Mouse (Mus musculus): Measurements from ENCODE around the gene Olfml1. TPM values are rescaled to one million over a fixed set of nuclear protein-coding genes. Genes with fewer than 3 reads are reported as not detected.

Gene Olfml1
- polyA plus RNA-seq, 1 experiment from 2014 or later: 19.6 TPM

DNA sequence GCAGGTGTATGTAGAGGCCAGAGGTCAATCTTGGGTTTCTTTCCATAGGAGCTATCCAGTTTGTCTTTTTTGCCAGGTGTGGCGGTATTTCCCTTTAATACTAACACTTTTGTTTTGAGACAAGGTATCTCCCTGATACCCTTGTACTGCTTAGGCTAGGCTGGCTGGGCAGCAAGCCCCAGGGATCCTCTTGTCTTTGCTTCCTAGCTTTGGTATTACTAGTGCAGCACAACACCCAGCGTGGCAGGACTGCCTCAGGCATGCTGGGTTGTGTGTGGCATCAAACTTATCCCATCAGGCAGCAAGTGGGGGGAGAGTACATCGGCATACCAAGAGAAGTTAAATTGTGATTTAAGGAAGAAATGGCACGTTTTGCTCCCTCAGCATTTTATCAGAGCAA lies 35.3 kb downstream of the Olfml1 start:
- Histone ChIP-seq H3K9ac (ENCODE audit: low read length) (no peak overlapping the region), H3K36me3 (ENCODE audit: control insufficient read depth, insufficient read depth, low read length) (no peaks in the 10 kb centered on the region), H3K27ac (ENCODE audit: low read length) (no peak overlapping the region), H3K4me3 (replicated peaks; ENCODE audit: low read length) (no peak overlapping the region), H3K9me3 (replicated peaks; ENCODE audit: control insufficient read depth, low read length) (no peaks in the 10 kb centered on the region), H3K4me1 (ENCODE audit: control insufficient read depth, insufficient read depth, low read length) (no peaks in the 10 kb centered on the region), H3K4me2 (ENCODE audit: low read depth, low read length) (no peak overlapping the region), H3K27me3 (ENCODE audit: control insufficient read depth, insufficient read depth, low read length) (no peaks in the 10 kb centered on the region)
- 73% methylated on average over 4 of the region's 4 CpGs for WGBS
- no peak for ATAC-seq (ENCODE audit: insufficient read depth, low FRiP score)

DNA sequence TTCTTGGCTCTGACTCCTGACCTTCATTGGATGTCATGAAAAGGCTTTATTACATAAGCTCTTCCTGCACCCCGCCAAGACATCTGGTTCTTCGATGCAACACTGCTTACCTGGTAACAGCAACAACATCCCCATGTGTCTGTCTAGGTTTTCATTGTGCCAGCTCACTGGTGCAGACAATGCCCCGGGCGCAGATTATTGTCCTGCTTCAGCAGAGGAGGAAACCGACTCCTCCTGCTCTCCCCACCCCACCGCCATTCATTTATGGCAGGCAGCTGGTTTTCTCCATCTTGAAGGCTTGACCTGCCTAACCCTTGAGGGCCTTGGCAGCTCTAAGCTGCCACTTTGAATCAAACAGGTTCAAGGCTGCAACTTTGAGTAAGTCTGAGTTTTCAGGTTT lies 35.7 kb downstream of the Olfml1 start:
- Histone ChIP-seq H3K4me1 (ENCODE audit: control insufficient read depth, insufficient read depth, low read length) (no peaks in the 10 kb centered on the region), H3K4me3 (replicated peaks; ENCODE audit: low read length) (no peak overlapping the region), H3K9ac (ENCODE audit: low read length) (no peak overlapping the region), H3K9me3 (replicated peaks; ENCODE audit: control insufficient read depth, low read length) (no peaks in the 10 kb centered on the region), H3K27me3 (ENCODE audit: control insufficient read depth, insufficient read depth, low read length) (no peaks in the 10 kb centered on the region), H3K27ac (ENCODE audit: low read length) (no peak overlapping the region), H3K36me3 (ENCODE audit: control insufficient read depth, insufficient read depth, low read length) (no peaks in the 10 kb centered on the region), H3K4me2 (ENCODE audit: low read depth, low read length) (no peak overlapping the region)
- 78% methylated on average over 6 of the region's 6 CpGs for WGBS
- ATAC-seq (ENCODE audit: insufficient read depth, low FRiP score): no peak

DNA sequence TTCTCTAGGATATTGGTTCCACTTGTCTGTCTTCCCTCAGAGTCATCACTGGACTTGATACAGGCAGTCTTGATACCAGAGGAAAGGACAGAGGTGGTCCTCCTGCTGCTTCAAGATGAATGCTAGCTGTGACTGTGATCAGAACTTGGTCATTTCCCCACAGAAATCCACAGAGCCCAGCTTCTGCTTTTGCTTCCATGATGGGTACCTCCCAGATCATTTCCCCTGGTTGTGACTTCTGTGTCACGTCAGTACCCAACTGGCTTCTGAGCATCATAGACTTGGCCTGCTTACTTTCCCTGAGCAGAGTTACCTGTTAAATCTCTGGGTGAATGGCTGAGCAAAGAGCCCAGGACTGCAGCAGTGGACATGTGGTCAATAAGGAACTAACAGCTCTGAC lies 40.5 kb downstream of the Olfml1 start:
- no peaks in the 10 kb centered on the region for H3K4me1 ChIP-seq (ENCODE audit: control insufficient read depth, insufficient read depth, low read length)
- no peaks in the 10 kb centered on the region for H3K36me3 ChIP-seq (ENCODE audit: control insufficient read depth, insufficient read depth, low read length)
- H3K4me3 ChIP-seq (replicated peaks; ENCODE audit: low read length): no peak overlapping the region
- H3K4me2 ChIP-seq (ENCODE audit: low read depth, low read length): no peak overlapping the region
- no peak for ATAC-seq (ENCODE audit: insufficient read depth, low FRiP score)
- H3K9ac ChIP-seq (ENCODE audit: low read length): no peak overlapping the region
- H3K27me3 ChIP-seq (ENCODE audit: control insufficient read depth, insufficient read depth, low read length): no peaks in the 10 kb centered on the region
- H3K27ac ChIP-seq (ENCODE audit: low read length): no peak overlapping the region
- no peaks in the 10 kb centered on the region for H3K9me3 ChIP-seq (replicated peaks; ENCODE audit: control insufficient read depth, low read length)
- 97% methylated on average over 1 of the region's 1 CpGs for whole genome bisulfite sequencing

DNA sequence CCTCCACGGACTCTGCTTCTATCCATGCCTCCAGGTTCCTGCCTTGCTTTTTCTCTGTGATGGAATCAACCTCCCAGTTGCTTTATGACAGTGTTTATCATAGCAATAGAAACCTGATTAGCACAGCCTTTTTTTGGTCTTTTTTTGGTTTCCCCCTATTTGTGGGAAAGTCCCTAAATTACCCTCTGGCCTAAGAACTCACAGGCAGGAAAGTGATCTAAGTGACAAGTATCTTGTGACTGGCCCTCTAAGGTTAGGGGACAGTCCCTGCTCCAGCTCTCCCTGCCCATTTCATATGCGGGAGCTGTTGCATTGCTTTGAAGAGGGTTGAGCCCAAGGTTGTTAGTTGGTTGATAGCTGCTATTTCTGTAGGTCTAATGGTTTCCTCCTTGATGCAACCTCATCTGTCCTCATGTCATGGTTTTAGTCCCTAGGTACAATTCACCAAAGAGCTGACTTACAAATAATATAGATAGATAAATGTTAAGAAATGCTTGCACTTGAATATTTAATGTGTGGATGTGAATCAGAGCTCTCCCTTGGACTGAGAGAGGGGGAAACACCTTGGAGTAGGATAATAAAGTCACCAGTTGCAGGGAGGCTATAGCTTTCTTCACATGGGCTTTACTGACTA lies 42.5 kb downstream of the Olfml1 start:
- H3K4me2 ChIP-seq (ENCODE audit: low read depth, low read length): no peak overlapping the region
- H3K9me3 ChIP-seq (replicated peaks; ENCODE audit: control insufficient read depth, low read length): no peaks in the 10 kb centered on the region
- H3K4me3 ChIP-seq (replicated peaks; ENCODE audit: low read length): no peak overlapping the region
- 84% methylated on average over 2 of the region's 2 CpGs for WGBS
- H3K27me3 ChIP-seq (ENCODE audit: control insufficient read depth, insufficient read depth, low read length): no peaks in the 10 kb centered on the region
- no peak for ATAC-seq (ENCODE audit: insufficient read depth, low FRiP score)
- no peak overlapping the region for H3K9ac ChIP-seq (ENCODE audit: low read length)
- no peaks in the 10 kb centered on the region for H3K4me1 ChIP-seq (ENCODE audit: control insufficient read depth, insufficient read depth, low read length)
- H3K36me3 ChIP-seq (ENCODE audit: control insufficient read depth, insufficient read depth, low read length): no peaks in the 10 kb centered on the region
- H3K27ac ChIP-seq (ENCODE audit: low read length): no peak overlapping the region

DNA sequence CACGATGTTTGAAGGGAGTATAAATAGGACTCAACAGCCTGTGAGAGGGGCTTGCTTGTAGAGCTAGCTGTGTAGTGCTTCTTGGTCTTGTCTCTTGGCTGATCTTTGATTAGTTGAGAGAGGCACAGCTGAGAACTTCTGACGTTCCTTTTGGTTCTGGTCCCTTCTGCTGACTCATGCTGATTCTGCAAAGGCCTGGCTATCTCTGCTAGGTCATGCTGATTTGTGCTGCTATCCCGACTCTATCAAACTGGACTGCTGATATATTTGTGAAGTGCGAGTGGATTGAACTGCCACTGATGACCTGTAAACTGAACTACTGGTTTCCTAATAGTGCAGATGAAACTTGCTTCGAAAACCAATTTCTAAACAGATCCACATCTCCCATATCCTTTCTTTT lies 43.6 kb downstream of the Olfml1 start:
- Histone ChIP-seq H3K9ac (ENCODE audit: low read length) (no peak overlapping the region), H3K4me1 (ENCODE audit: control insufficient read depth, insufficient read depth, low read length) (no peaks in the 10 kb centered on the region), H3K4me3 (replicated peaks; ENCODE audit: low read length) (no peak overlapping the region), H3K27ac (ENCODE audit: low read length) (no peak overlapping the region), H3K27me3 (ENCODE audit: control insufficient read depth, insufficient read depth, low read length) (no peaks in the 10 kb centered on the region), H3K9me3 (replicated peaks; ENCODE audit: control insufficient read depth, low read length) (no peaks in the 10 kb centered on the region), H3K4me2 (ENCODE audit: low read depth, low read length) (no peak overlapping the region), H3K36me3 (ENCODE audit: control insufficient read depth, insufficient read depth, low read length) (no peaks in the 10 kb centered on the region)
- 83% methylated on average over 5 of the region's 5 CpGs for WGBS
- no peak for ATAC-seq (ENCODE audit: insufficient read depth, low FRiP score)

DNA sequence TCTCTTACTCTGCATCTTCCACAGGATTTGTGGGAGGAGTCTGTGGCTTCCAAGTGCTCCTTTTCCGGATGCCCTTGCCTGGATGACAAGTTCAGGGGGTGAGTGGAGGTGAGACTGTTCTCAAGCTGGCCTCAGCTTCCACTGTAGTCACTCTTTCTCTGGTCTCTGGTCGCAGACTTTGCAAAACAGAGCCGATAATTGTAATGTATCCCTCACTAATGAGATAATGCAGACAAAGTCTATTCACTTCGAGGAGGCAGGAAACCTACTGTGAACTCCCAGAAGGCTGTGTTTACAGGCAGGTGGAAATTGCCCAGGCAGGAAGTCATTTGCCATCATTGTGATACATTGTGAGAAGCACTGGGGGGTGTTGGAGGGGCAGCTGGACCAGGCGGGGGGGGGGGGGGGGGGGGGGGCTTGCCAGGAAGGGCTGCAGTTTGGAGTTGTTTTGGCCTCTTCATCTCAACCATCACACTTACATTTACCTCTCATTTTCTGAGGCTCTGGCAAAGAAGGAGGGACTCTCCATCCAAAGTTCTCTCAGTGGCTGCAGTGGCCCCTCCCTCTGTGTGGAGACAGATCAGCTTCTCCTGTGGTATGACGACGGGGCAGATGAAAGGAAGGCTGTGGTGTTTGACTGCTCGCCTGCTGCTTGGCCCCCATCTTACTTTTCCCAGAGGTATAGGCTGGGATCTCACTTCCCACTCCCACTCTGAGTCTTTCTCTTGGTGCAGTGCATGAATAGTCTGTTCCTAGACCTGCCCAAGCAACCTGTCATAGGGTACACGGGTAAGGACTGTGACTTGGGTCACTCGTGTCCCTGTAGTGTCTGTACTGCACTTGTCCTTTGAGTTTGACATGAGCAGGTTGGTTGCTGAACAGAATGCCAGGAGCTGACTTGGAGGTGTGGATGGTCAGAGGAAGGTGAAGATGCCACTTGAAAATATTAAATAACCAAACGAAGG lies 51.1 kb downstream of the Olfml1 start:
- 30% methylated on average over 11 of the region's 11 CpGs for WGBS
- H3K36me3 ChIP-seq (ENCODE audit: control insufficient read depth, insufficient read depth, low read length): no peaks in the 10 kb centered on the region
- ATAC-seq (ENCODE audit: insufficient read depth, low FRiP score): no peak

DNA sequence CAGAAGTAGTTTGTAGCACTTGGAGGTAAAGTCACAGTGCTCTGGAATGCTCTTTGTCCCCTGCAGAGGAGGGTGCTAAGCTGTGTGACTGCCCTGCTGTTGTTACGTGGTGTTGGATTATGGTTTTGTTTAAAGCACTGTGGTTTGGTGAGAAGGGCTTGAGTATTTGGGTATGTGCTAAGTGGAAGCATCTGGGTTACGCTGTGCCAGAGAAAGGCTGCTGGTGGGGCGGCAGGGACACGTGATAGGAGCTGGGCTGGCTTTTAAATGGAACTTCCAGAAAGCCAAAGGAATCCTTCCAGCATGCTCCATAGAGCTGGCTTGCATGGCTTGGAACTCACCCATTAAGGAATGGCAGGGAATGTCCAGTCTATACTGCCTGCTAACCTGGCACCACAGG lies 52.0 kb downstream of the Olfml1 start:
- no peaks in the 10 kb centered on the region for H3K9me3 ChIP-seq (replicated peaks; ENCODE audit: control insufficient read depth, low read length)
- WGBS: 65% methylated on average over 4 of the region's 4 CpGs
- no peak overlapping the region for H3K9ac ChIP-seq (ENCODE audit: low read length)
- H3K36me3 ChIP-seq (ENCODE audit: control insufficient read depth, insufficient read depth, low read length): no peaks in the 10 kb centered on the region
- H3K27ac ChIP-seq (ENCODE audit: low read length): no peak overlapping the region
- no peak for ATAC-seq (ENCODE audit: insufficient read depth, low FRiP score)
- H3K4me3 ChIP-seq (replicated peaks; ENCODE audit: low read length): no peak overlapping the region
- no peak overlapping the region for H3K4me2 ChIP-seq (ENCODE audit: low read depth, low read length)
- H3K4me1 ChIP-seq (ENCODE audit: control insufficient read depth, insufficient read depth, low read length): no peaks in the 10 kb centered on the region
- H3K27me3 ChIP-seq (ENCODE audit: control insufficient read depth, insufficient read depth, low read length): no peaks in the 10 kb centered on the region

More for the DNA sequence above, 51.1 kb downstream of the Olfml1 start:
- H3K27me3 ChIP-seq (ENCODE audit: control insufficient read depth, insufficient read depth, low read length): no peaks in the 10 kb centered on the region
- no peak overlapping the region for H3K4me2 ChIP-seq (ENCODE audit: low read depth, low read length)
- H3K9ac ChIP-seq (ENCODE audit: low read length): no peak overlapping the region
- H3K4me3 ChIP-seq (replicated peaks; ENCODE audit: low read length): no peak overlapping the region
- no peak overlapping the region for H3K27ac ChIP-seq (ENCODE audit: low read length)
- H3K9me3 ChIP-seq (replicated peaks; ENCODE audit: control insufficient read depth, low read length): no peaks in the 10 kb centered on the region
- H3K4me1 ChIP-seq (ENCODE audit: control insufficient read depth, insufficient read depth, low read length): no peaks in the 10 kb centered on the region

DNA sequence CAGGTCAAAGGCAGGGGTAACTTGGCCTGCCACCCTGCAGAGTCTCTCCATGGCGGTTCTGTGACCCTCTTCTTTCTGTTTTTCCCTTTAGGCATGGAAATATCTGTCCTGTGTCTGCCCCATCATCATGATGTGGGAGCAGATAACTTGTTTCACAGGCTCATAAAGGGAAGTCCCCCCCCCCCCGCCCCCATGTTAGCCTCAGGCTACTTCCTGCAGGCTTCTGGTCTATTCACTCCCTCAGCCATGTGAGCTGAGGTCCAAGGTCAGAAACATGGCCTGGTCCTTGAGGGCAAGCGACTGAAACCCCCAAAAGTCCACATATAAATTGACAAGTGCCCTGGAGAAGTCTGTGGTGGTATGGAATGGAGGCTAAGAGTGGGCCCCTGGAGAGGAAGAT lies 52.9 kb downstream of the Olfml1 start:
- Histone ChIP-seq H3K27ac (ENCODE audit: low read length) (no peak overlapping the region), H3K4me3 (replicated peaks; ENCODE audit: low read length) (no peak overlapping the region), H3K9me3 (replicated peaks; ENCODE audit: control insufficient read depth, low read length) (no peaks in the 10 kb centered on the region), H3K9ac (ENCODE audit: low read length) (no peak overlapping the region), H3K27me3 (ENCODE audit: control insufficient read depth, insufficient read depth, low read length) (no peaks in the 10 kb centered on the region), H3K4me2 (ENCODE audit: low read depth, low read length) (no peak overlapping the region), H3K4me1 (ENCODE audit: control insufficient read depth, insufficient read depth, low read length) (no peaks in the 10 kb centered on the region), H3K36me3 (ENCODE audit: control insufficient read depth, insufficient read depth, low read length) (no peaks in the 10 kb centered on the region)
- 81% methylated on average over 3 of the region's 3 CpGs for WGBS
- no peak for ATAC-seq (ENCODE audit: insufficient read depth, low FRiP score)

DNA sequence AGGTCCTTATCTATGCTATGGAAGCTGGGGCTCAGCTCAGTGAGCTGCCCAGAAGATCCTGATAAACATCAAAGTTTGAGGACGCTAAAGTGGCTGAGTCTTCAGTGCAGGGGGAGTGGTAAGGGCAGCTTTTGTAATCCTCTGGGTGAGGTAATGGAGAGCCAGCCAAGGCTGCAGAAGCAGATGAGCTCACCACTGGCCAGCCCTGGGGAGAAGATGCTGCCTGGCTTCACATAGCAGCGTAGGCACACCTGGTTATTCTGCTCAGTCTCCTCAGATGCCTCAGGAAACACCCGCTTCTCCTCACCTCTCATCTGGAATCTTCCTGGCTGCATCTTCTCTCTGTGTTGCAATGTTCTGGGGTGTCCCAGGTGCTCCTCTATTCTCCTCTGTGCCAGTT lies 57.2 kb downstream of the Olfml1 start:
- Histone ChIP-seq H3K27me3 (ENCODE audit: control insufficient read depth, insufficient read depth, low read length) (no peaks in the 10 kb centered on the region), H3K4me1 (ENCODE audit: control insufficient read depth, insufficient read depth, low read length) (no peaks in the 10 kb centered on the region), H3K4me2 (ENCODE audit: low read depth, low read length) (no peak overlapping the region), H3K4me3 (replicated peaks; ENCODE audit: low read length) (no peak overlapping the region), H3K27ac (ENCODE audit: low read length) (no peak overlapping the region), H3K9ac (ENCODE audit: low read length) (no peak overlapping the region), H3K9me3 (replicated peaks; ENCODE audit: control insufficient read depth, low read length) (no peaks in the 10 kb centered on the region), H3K36me3 (ENCODE audit: control insufficient read depth, insufficient read depth, low read length) (no peaks in the 10 kb centered on the region)
- ATAC-seq (ENCODE audit: insufficient read depth, low FRiP score): no peak
- 54% methylated on average over 3 of the region's 3 CpGs for WGBS

Data from stomach, embryonic 16.5 days (tissue).